Mouse (Mus musculus): ENCODE measurements at regions not wholly inside any gene's neighbourhood (a gene's known extent, or its start where the extent isn't known, plus 50 kb on each side); places are given as distances from the start of the nearest gene placed in this dataset.

DNA sequence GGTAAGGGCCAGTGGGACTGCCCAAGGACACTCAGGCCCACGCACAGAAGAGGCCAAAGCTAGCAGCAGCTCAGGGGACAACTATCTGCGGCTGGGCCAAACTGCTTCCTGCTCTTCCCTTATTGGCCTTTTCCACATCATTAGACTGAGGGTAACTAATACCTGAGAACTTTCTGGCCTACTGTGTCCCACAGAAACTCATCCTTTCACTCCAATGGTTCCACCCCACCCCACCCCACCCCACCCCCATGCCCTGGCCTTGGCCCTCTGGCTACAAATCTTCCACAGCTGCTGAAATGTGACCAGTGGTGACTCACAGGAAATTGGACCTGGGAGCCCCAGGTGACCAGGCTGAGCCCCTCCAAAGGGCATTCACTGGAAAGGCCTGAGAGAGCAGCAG is 604.6 kb upstream of the Adam5 start:
- in situ Hi-C loops (cut with MboI; ENCODE audit: low pct_ligation_motif_present, low pct_unique_long_range_greater_than_20kb, low sequenced_read_pairs) (no loop called here), dilution Hi-C loops (cut with MboI; ENCODE audit: extremely low pct_ligation_motif_present, extremely low pct_unique_long_range_greater_than_20kb, low sequenced_read_pairs) (no loop called here)
- DNase-seq (ENCODE audit: extremely low read depth) = no peak
- Histone ChIP-seq H3K9ac (ENCODE audit: insufficient read depth, low read depth) (no peak overlapping the region), H3K27ac (ENCODE audit: insufficient read depth, low read depth) (no peak overlapping the region), H3K4me2 (ENCODE audit: insufficient read depth, low read depth, poor library complexity, severe bottlenecking) (no peak overlapping the region), H3K27me3 (replicated peaks) (no peaks in the 10 kb centered on the region), H3K4me1 (ENCODE audit: control insufficient read depth in 1 of 2, insufficient read depth in 2 of 2) (peaks cover 0 to 6% of the 10 kb centered on the region in 2 experiments; a peak in 2 of 4 replicates), H3K36me3 (replicated peaks in 1 of 2; ENCODE audit: control insufficient read depth in 1 of 2, insufficient read depth in 1 of 2, low read length in 1 of 2) (no peaks in the 10 kb centered on the region), H3K79me2 (replicated peaks; ENCODE audit: control insufficient read depth, extremely low read depth, insufficient read depth, poor library complexity, severe bottlenecking) (no peaks in the 10 kb centered on the region), H3K9me3 (replicated peaks; ENCODE audit: low read length) (peaks cover 2% of the 10 kb centered on the region), H3K4me3 (replicated peaks in 1 of 3; ENCODE audit: low read depth in 2 of 3, low read length in 2 of 3, poor library complexity in 1 of 3) (no peak overlapping the region)
- TF ChIP-seq MAFK (IDR thresholded peaks at IDR 0.05; ENCODE audit: insufficient replicate concordance, low read length) = no peak
- TF ChIP-seq CHD1 (IDR thresholded peaks at IDR 0.05; ENCODE audit: low read depth, low read length) = no peak
- TF ChIP-seq MEF2A (IDR thresholded peaks at IDR 0.05; ENCODE audit: borderline replicate concordance, low read depth, low read length) = no peak
- TF ChIP-seq TBP (conservative IDR thresholded peaks at IDR 0.05; ENCODE audit: low read depth, low read length) = no peak
- no peak for TF ChIP-seq EP300 (IDR thresholded peaks at IDR 0.05; ENCODE audit: low read length)
- TF ChIP-seq ZNF384 (IDR thresholded peaks at IDR 0.05; ENCODE audit: low read depth, low read length) = no peak
- no peak for TF ChIP-seq USF1 (IDR thresholded peaks at IDR 0.05; ENCODE audit: low read depth, low read length)
- TF ChIP-seq SMC3 (IDR thresholded peaks at IDR 0.05; ENCODE audit: low read depth, low read length) = no peak
- TF ChIP-seq E2F4 (IDR thresholded peaks at IDR 0.05; ENCODE audit: insufficient replicate concordance, low read depth, low read length) = no peak
- no peak for TF ChIP-seq USF2 (conservative IDR thresholded peaks at IDR 0.05; ENCODE audit: low read depth, low read length)
- TF ChIP-seq ZMIZ1 (IDR thresholded peaks at IDR 0.05; ENCODE audit: low read depth, low read length) = no peak

- dilution Hi-C loops (cut with MboI; ENCODE audit: extremely low pct_ligation_motif_present, extremely low pct_unique_long_range_greater_than_20kb, low sequenced_read_pairs) = no loop called here
- Histone ChIP-seq H3K36me3 (replicated peaks in 1 of 2; ENCODE audit: control insufficient read depth in 1 of 2, insufficient read depth in 1 of 2, low read length in 1 of 2) (no peaks in the 10 kb centered on the region), H3K4me1 (ENCODE audit: control insufficient read depth in 1 of 2, insufficient read depth in 2 of 2) (peaks cover 0 to 6% of the 10 kb centered on the region in 2 experiments; a peak in 2 of 4 replicates), H3K4me2 (ENCODE audit: insufficient read depth, low read depth, poor library complexity, severe bottlenecking) (no peak overlapping the region), H3K9me3 (replicated peaks; ENCODE audit: low read length) (no peaks in the 10 kb centered on the region), H3K4me3 (replicated peaks in 1 of 3; ENCODE audit: low read depth in 2 of 3, low read length in 2 of 3, poor library complexity in 1 of 3) (no peak overlapping the region), H3K27ac (ENCODE audit: insufficient read depth, low read depth) (no peak overlapping the region), H3K9ac (ENCODE audit: insufficient read depth, low read depth) (no peak overlapping the region), H3K79me2 (replicated peaks; ENCODE audit: control insufficient read depth, extremely low read depth, insufficient read depth, poor library complexity, severe bottlenecking) (no peaks in the 10 kb centered on the region), H3K27me3 (replicated peaks) (no peaks in the 10 kb centered on the region)
- in situ Hi-C loops (cut with MboI; ENCODE audit: low pct_ligation_motif_present, low pct_unique_long_range_greater_than_20kb, low sequenced_read_pairs) = no loop called here
- TF ChIP-seq TCF12 (IDR thresholded peaks at IDR 0.05; ENCODE audit: low read depth, low read length) (no peak), EP300 (IDR thresholded peaks at IDR 0.05; ENCODE audit: low read length) (no peak), PAX5 (IDR thresholded peaks at IDR 0.05; ENCODE audit: low read length) (no peak), UBTF (IDR thresholded peaks at IDR 0.05; ENCODE audit: low read depth, low read length) (no peak), MAFK (IDR thresholded peaks at IDR 0.05; ENCODE audit: insufficient replicate concordance, low read length) (no peak), RAD21 (IDR thresholded peaks at IDR 0.05; ENCODE audit: low read depth, low read length) (no peak), USF1 (IDR thresholded peaks at IDR 0.05; ENCODE audit: low read depth, low read length) (no peak), ELF1 (IDR thresholded peaks at IDR 0.05; ENCODE audit: low read depth, low read length) (no peak), KAT2A (IDR thresholded peaks at IDR 0.05; ENCODE audit: insufficient replicate concordance, low read length) (no peak), ZNF384 (IDR thresholded peaks at IDR 0.05; ENCODE audit: low read depth, low read length) (no peak), NELFE (IDR thresholded peaks at IDR 0.05; ENCODE audit: low read depth, low read length) (no peak)
- DNase-seq (ENCODE audit: extremely low read depth) = peak; percentile 10
Observed at GRCm38 (mm10) chr8:25426207-25426606, 602.0 kb upstream of the Adam5 start.
